Mouse (Mus musculus) MEL (cell line): ENCODE measurements at regions not wholly inside any gene's neighbourhood (a gene's known extent, or its start where the extent isn't known, plus 50 kb on each side); places are given as distances from the start of the nearest gene placed in this dataset.

ENCODE experiments used
- DNase-seq: peaks from one replicate; pipeline ENCODE4 v3.0.0; 2011; ENCODE audit warnings: low read depth, low spot score
- H3K27ac ChIP-seq: 2 replicates; pipeline ENCODE4 v1.5.1; 2012; ENCODE audit warnings: low read depth, mild to moderate bottlenecking, control low read depth, low read length, moderate library complexity; ENCODE audit not compliant: control insufficient read depth
- H3K27me3 ChIP-seq, 2 experiments: fragments of 150-350 bp in 1 of 2; sonication (generic) in 1 of 2; 2 replicates each; pipeline ENCODE4 v1.6.1; 2012; ENCODE audit warnings: low read length in 2 of 2, mild to moderate bottlenecking in 2 of 2, improper control_type of control experiment in 1 of 2, moderate library complexity in 1 of 2; ENCODE audit not compliant: insufficient read depth in 2 of 2, control insufficient read depth in 1 of 2
- H3K36me3 ChIP-seq, 2 experiments: 2 replicates each; pipeline ENCODE4 v1.6.1; 2012 to 2014; ENCODE audit warnings: low read length in 2 of 2, improper control_type of control experiment in 1 of 2, inconsistent platforms in 1 of 2, mild to moderate bottlenecking in 1 of 2; ENCODE audit not compliant: insufficient read depth in 2 of 2, control insufficient read depth in 1 of 2
- H3K4me1 ChIP-seq, 2 experiments: fragments of 150-350 bp in 1 of 2; sonication (generic) in 1 of 2; 2 replicates each; pipeline ENCODE4 v1.6.1; 2012; ENCODE audit warnings: low read length in 2 of 2, improper control_type of control experiment in 1 of 2, mild to moderate bottlenecking in 1 of 2; ENCODE audit not compliant: insufficient read depth in 2 of 2, control insufficient read depth in 1 of 2
- H3K4me3 ChIP-seq, 2 experiments: fragments of 150-350 bp in 1 of 2; sonication (generic) in 1 of 2; 2 replicates each; pipeline ENCODE4 v1.5.1; 2012; ENCODE audit warnings: low read depth in 2 of 2, low read length in 2 of 2, mild to moderate bottlenecking in 2 of 2, moderate library complexity in 2 of 2, control low read depth in 1 of 2, improper control_type of control experiment in 1 of 2; ENCODE audit not compliant: control insufficient read depth in 1 of 2, insufficient read depth in 1 of 2
- H3K79me2 ChIP-seq: 2 replicates; pipeline ENCODE4 v1.6.1; 2012; ENCODE audit warnings: mild to moderate bottlenecking, low read length, moderate library complexity; ENCODE audit not compliant: control insufficient read depth, poor library complexity, insufficient read depth
- H3K9ac ChIP-seq: 2 replicates; pipeline ENCODE4 v1.6.1; 2012; ENCODE audit warnings: low read depth, mild to moderate bottlenecking, control low read depth, low read length, moderate library complexity; ENCODE audit not compliant: control insufficient read depth, poor library complexity, severe bottlenecking
- H3K9me3 ChIP-seq: fragments of 150-350 bp; sonication (generic); replicated peaks from 2 replicates; pipeline ENCODE4 v1.6.1; 2012; ENCODE audit warnings: mild to moderate bottlenecking, low read length, improper control_type of control experiment, moderate library complexity; ENCODE audit not compliant: insufficient read depth
- CHD1 ChIP-seq: IDR thresholded peaks from 2 replicates; pipeline ENCODE4 v1.6.1; 2012; ENCODE audit warnings: low read depth, mild to moderate bottlenecking, inconsistent platforms, low read length, improper control_type of control experiment
- ELF1 ChIP-seq: IDR thresholded peaks from 2 replicates; pipeline ENCODE4 v1.6.1; 2014; ENCODE audit warnings: low read depth, mild to moderate bottlenecking, inconsistent platforms, low read length, improper control_type of control experiment, moderate library complexity
- EP300 ChIP-seq, 2 experiments: IDR thresholded peaks; 2 replicates each; pipeline ENCODE4 v1.6.1; 2011; ENCODE audit warnings: improper control_type of control experiment in 2 of 2, low read length in 2 of 2, low read depth in 1 of 2, mild to moderate bottlenecking in 1 of 2
- ETS1 ChIP-seq: IDR thresholded peaks from 2 replicates; pipeline ENCODE4 v1.6.1; 2012; ENCODE audit warnings: low read depth, mild to moderate bottlenecking, inconsistent platforms, low read length, improper control_type of control experiment, moderate library complexity
- GABPA ChIP-seq: IDR thresholded peaks from 2 replicates; pipeline ENCODE4 v1.6.1; 2012; ENCODE audit warnings: low read depth, mild to moderate bottlenecking, inconsistent platforms, low read length, improper control_type of control experiment, moderate library complexity
- GATA1 ChIP-seq: IDR thresholded peaks from 2 replicates; pipeline ENCODE4 v1.6.1; 2011; ENCODE audit warnings: low read depth, low read length, improper control_type of control experiment
- JUND ChIP-seq: IDR thresholded peaks from 2 replicates; pipeline ENCODE4 v1.6.1; 2011; ENCODE audit warnings: low read depth, mild to moderate bottlenecking, improper control_type of control experiment, low read length
- KAT2A ChIP-seq: conservative IDR thresholded peaks from 2 replicates; pipeline ENCODE4 v1.6.1; 2012; ENCODE audit warnings: low read depth, low read length, improper control_type of control experiment, inconsistent platforms
- MAFK ChIP-seq: IDR thresholded peaks from 2 replicates; pipeline ENCODE4 v1.6.1; 2011; ENCODE audit warnings: low read depth, mild to moderate bottlenecking, low read length, improper control_type of control experiment, borderline replicate concordance
- MAX ChIP-seq: IDR thresholded peaks from 2 replicates; pipeline ENCODE4 v1.6.1; 2011; ENCODE audit warnings: low read length, improper control_type of control experiment
- MAZ ChIP-seq: IDR thresholded peaks from 2 replicates; pipeline ENCODE4 v1.6.1; 2012; ENCODE audit warnings: low read depth, mild to moderate bottlenecking, inconsistent platforms, low read length, improper control_type of control experiment
- MXI1 ChIP-seq: IDR thresholded peaks from 2 replicates; pipeline ENCODE4 v1.6.1; 2011; ENCODE audit warnings: mild to moderate bottlenecking, low read depth, low read length, improper control_type of control experiment
- MYB ChIP-seq: IDR thresholded peaks from 2 replicates; pipeline ENCODE4 v1.6.1; 2011; ENCODE audit warnings: mild to moderate bottlenecking, low read depth, low read length, improper control_type of control experiment
- NELFE ChIP-seq: IDR thresholded peaks from 2 replicates; pipeline ENCODE4 v1.6.1; 2011; ENCODE audit warnings: low read depth, low read length, improper control_type of control experiment
- POLR2A ChIP-seq, 2 experiments: IDR thresholded peaks; 2 replicates each; pipeline ENCODE4 v1.6.1; 2011 to 2012; ENCODE audit warnings: low read length in 2 of 2, mild to moderate bottlenecking in 2 of 2, control low read depth in 1 of 2, improper control_type of control experiment in 1 of 2, low read depth in 1 of 2, moderate library complexity in 1 of 2; ENCODE audit not compliant: control insufficient read depth in 1 of 2, insufficient read depth in 1 of 2, poor library complexity in 1 of 2
- SMC3 ChIP-seq: IDR thresholded peaks from 2 replicates; pipeline ENCODE4 v1.6.1; 2011; ENCODE audit warnings: low read depth, low read length, improper control_type of control experiment
- TAL1 ChIP-seq: IDR thresholded peaks from 2 replicates; pipeline ENCODE4 v1.6.1; 2012; ENCODE audit warnings: mild to moderate bottlenecking, inconsistent platforms, low read length, moderate library complexity, mixed read lengths
- TCF12 ChIP-seq: IDR thresholded peaks from 2 replicates; pipeline ENCODE4 v1.6.1; 2014; ENCODE audit warnings: low read depth, mild to moderate bottlenecking, inconsistent platforms, low read length, improper control_type of control experiment, moderate library complexity
- USF1 ChIP-seq: IDR thresholded peaks from 2 replicates; pipeline ENCODE4 v1.6.1; 2014; ENCODE audit warnings: low read depth, mild to moderate bottlenecking, inconsistent platforms, low read length, improper control_type of control experiment, moderate library complexity
- USF2 ChIP-seq, 2 experiments: IDR thresholded peaks; 2 replicates each; pipeline ENCODE4 v1.6.1; 2011 to 2012; ENCODE audit warnings: improper control_type of control experiment in 2 of 2, low read length in 2 of 2, borderline replicate concordance in 1 of 2, inconsistent platforms in 1 of 2, low read depth in 1 of 2, mild to moderate bottlenecking in 1 of 2; ENCODE audit not compliant: insufficient read depth in 1 of 2
- ZC3H11A ChIP-seq: IDR thresholded peaks from 2 replicates; pipeline ENCODE4 v1.6.1; 2012; ENCODE audit warnings: low read depth, mild to moderate bottlenecking, inconsistent platforms, low read length, improper control_type of control experiment

GRCm38 (mm10) chr14:76641752-76642529 lies 85.3 kb upstream of the Serp2 start:
- no peak for DNase-seq
- peaks cover 0 to 9% of the 10 kb centered on the region in 2 experiments; a peak in 1 of 4 replicates for H3K27me3 ChIP-seq
- H3K79me2 ChIP-seq, result no peaks in the 10 kb centered on the region
- no peak overlapping the region for H3K4me3 ChIP-seq
- no peak overlapping the region for H3K9ac ChIP-seq
- H3K27ac ChIP-seq, result no peak overlapping the region
- no peaks in the 10 kb centered on the region for H3K9me3 ChIP-seq
- no peaks in the 10 kb centered on the region for H3K36me3 ChIP-seq
- TF ChIP-seq ELF1 (no peak), SMC3 (no peak), GATA1 (no peak), EP300 (IDR thresholded peaks at IDR 0.05; ENCODE audit: low read depth in 1 of 2, low read length in 2 of 2) (no peak), USF2 (IDR thresholded peaks at IDR 0.05; ENCODE audit: borderline replicate concordance in 1 of 2, insufficient read depth in 1 of 2, low read depth in 1 of 2, low read length in 2 of 2) (no peak), MXI1 (no peak), ZC3H11A (no peak), MAX (no peak), MAZ (no peak), JUND (no peak), TAL1 (no peak), CHD1 (no peak), GABPA (no peak), USF1 (no peak), TCF12 (no peak), KAT2A (no peak), MYB (no peak), ETS1 (no peak), POLR2A (IDR thresholded peaks at IDR 0.05; ENCODE audit: control insufficient read depth in 1 of 2, insufficient read depth in 1 of 2, low read depth in 1 of 2, low read length in 2 of 2, poor library complexity in 1 of 2) (no peak)
- no peaks in the 10 kb centered on the region for H3K4me1 ChIP-seq

- Histone ChIP-seq H3K27ac (no peak overlapping the region), H3K4me3 (no peak overlapping the region), H3K4me1 (no peaks in the 10 kb centered on the region), H3K79me2 (no peaks in the 10 kb centered on the region), H3K36me3 (no peaks in the 10 kb centered on the region), H3K9ac (no peak overlapping the region), H3K27me3 (peaks cover 0 to 2% of the 10 kb centered on the region in 2 experiments; a peak in 1 of 4 replicates), H3K9me3 (no peaks in the 10 kb centered on the region)
- DNase-seq, result no peak
- TF ChIP-seq ELF1, result no peak
- no peak for TF ChIP-seq MAFK
- no peak for TF ChIP-seq NELFE
- TF ChIP-seq GABPA, result no peak
Measured at GRCm38 (mm10) chr14:76633170-76633569, 76.5 kb upstream of the Serp2 start.
